Mouse (Mus musculus): ENCODE measurements around the gene Poc1b. TPM values are rescaled to one million over a fixed set of nuclear protein-coding genes. Genes with fewer than 3 reads are reported as not detected.
A peak's percentile ranks its signal among the peaks of the same experiment; 100 is the strongest.

Poc1b gene
- polyA plus RNA-seq, 1 experiment from 2014 or later, result 14.9 TPM

- H3K4me2 ChIP-seq (ENCODE audit: low read length), result peak overlapping the region; percentile 11; the same call in 1 of the 2 replicates
Measured at GRCm38 (mm10) chr10:99084397-99085239, 22.2 kb upstream of the Poc1b start.

GRCm38 (mm10) chr10:99085240-99085587 lies 21.6 kb upstream of the Poc1b start:
- WGBS, result 72% methylated on average over 6 of the region's 6 CpGs
- DNase-seq, result peak; percentile 4
- ATAC-seq (ENCODE audit: low FRiP score, low TSS enrichment), result peak; percentile 22; the same call in 1 of the 2 replicates
- Histone ChIP-seq H3K27me3 (ENCODE audit: control insufficient read depth, insufficient read depth, low read length) (no peaks in the 10 kb centered on the region), H3K27ac (replicated peaks; ENCODE audit: low read depth, low read length) (no peak overlapping the region), H3K36me3 (ENCODE audit: control insufficient read depth, insufficient read depth, low read length) (no peaks in the 10 kb centered on the region), H3K9me3 (ENCODE audit: control insufficient read depth, low read length) (no peaks in the 10 kb centered on the region), H3K4me1 (ENCODE audit: control insufficient read depth, insufficient read depth, low read length) (no peaks in the 10 kb centered on the region), H3K4me3 (replicated peaks; ENCODE audit: low read depth, low read length) (no peak overlapping the region), H3K4me2 (ENCODE audit: low read length) (no peak overlapping the region), H3K9ac (replicated peaks; ENCODE audit: low read length) (no peak overlapping the region)

More at GRCm38 (mm10) chr10:99084397-99085239, 22.2 kb upstream of the Poc1b start:
- Histone ChIP-seq H3K9me3 (ENCODE audit: control insufficient read depth, low read length) (no peaks in the 10 kb centered on the region), H3K36me3 (ENCODE audit: control insufficient read depth, insufficient read depth, low read length) (no peaks in the 10 kb centered on the region), H3K4me3 (replicated peaks; ENCODE audit: low read depth, low read length) (no peak overlapping the region), H3K27ac (replicated peaks; ENCODE audit: low read depth, low read length) (no peak overlapping the region), H3K27me3 (ENCODE audit: control insufficient read depth, insufficient read depth, low read length) (no peaks in the 10 kb centered on the region), H3K9ac (replicated peaks; ENCODE audit: low read length) (no peak overlapping the region), H3K4me1 (ENCODE audit: control insufficient read depth, insufficient read depth, low read length) (no peaks in the 10 kb centered on the region)
- DNase-seq (peak; percentile 95), ATAC-seq (ENCODE audit: low FRiP score, low TSS enrichment) (peak; percentile 66; the same call in 1 of the 2 replicates)
- 48% methylated on average over 23 of the region's 23 CpGs for WGBS

GRCm38 (mm10) chr10:99086029-99086428 lies 20.8 kb upstream of the Poc1b start:
- no peak for ATAC-seq (ENCODE audit: low FRiP score, low TSS enrichment)
- Histone ChIP-seq H3K9ac (replicated peaks; ENCODE audit: low read length) (no peak overlapping the region), H3K27ac (replicated peaks; ENCODE audit: low read depth, low read length) (no peak overlapping the region), H3K27me3 (ENCODE audit: control insufficient read depth, insufficient read depth, low read length) (no peaks in the 10 kb centered on the region), H3K4me2 (ENCODE audit: low read length) (no peak overlapping the region), H3K4me1 (ENCODE audit: control insufficient read depth, insufficient read depth, low read length) (no peaks in the 10 kb centered on the region), H3K4me3 (replicated peaks; ENCODE audit: low read depth, low read length) (no peak overlapping the region), H3K36me3 (ENCODE audit: control insufficient read depth, insufficient read depth, low read length) (no peaks in the 10 kb centered on the region), H3K9me3 (ENCODE audit: control insufficient read depth, low read length) (no peaks in the 10 kb centered on the region)
- 71% methylated on average over 6 of the region's 6 CpGs for WGBS
- DNase-seq, result no peak

GRCm38 (mm10) chr10:99089906-99090305 lies 16.9 kb upstream of the Poc1b start:
- no peak for DNase-seq
- H3K36me3 ChIP-seq (ENCODE audit: control insufficient read depth, insufficient read depth, low read length), result no peaks in the 10 kb centered on the region
- H3K4me2 ChIP-seq (ENCODE audit: low read length), result no peak overlapping the region
- ATAC-seq (ENCODE audit: low FRiP score, low TSS enrichment), result no peak
- H3K27me3 ChIP-seq (ENCODE audit: control insufficient read depth, insufficient read depth, low read length), result no peaks in the 10 kb centered on the region
- no peak overlapping the region for H3K27ac ChIP-seq (replicated peaks; ENCODE audit: low read depth, low read length)
- H3K9me3 ChIP-seq (ENCODE audit: control insufficient read depth, low read length), result no peaks in the 10 kb centered on the region
- no peak overlapping the region for H3K4me3 ChIP-seq (replicated peaks; ENCODE audit: low read depth, low read length)
- H3K9ac ChIP-seq (replicated peaks; ENCODE audit: low read length), result no peak overlapping the region
- H3K4me1 ChIP-seq (ENCODE audit: control insufficient read depth, insufficient read depth, low read length), result no peaks in the 10 kb centered on the region
- 90% methylated on average over 6 of the region's 6 CpGs for WGBS

GRCm38 (mm10) chr10:99093364-99093763 lies 13.5 kb upstream of the Poc1b start:
- ATAC-seq (ENCODE audit: low FRiP score, low TSS enrichment), result no peak
- no peaks in the 10 kb centered on the region for H3K27me3 ChIP-seq (ENCODE audit: control insufficient read depth, insufficient read depth, low read length)
- WGBS, result 81% methylated on average over 2 of the region's 2 CpGs

GRCm38 (mm10) chr10:99095114-99095513 lies 11.7 kb upstream of the Poc1b start:
- Histone ChIP-seq H3K27me3 (ENCODE audit: control insufficient read depth, insufficient read depth, low read length) (no peaks in the 10 kb centered on the region), H3K4me3 (replicated peaks; ENCODE audit: low read depth, low read length) (no peak overlapping the region), H3K9me3 (ENCODE audit: control insufficient read depth, low read length) (no peaks in the 10 kb centered on the region), H3K4me1 (ENCODE audit: control insufficient read depth, insufficient read depth, low read length) (no peaks in the 10 kb centered on the region), H3K27ac (replicated peaks; ENCODE audit: low read depth, low read length) (no peak overlapping the region), H3K4me2 (ENCODE audit: low read length) (no peak overlapping the region), H3K9ac (replicated peaks; ENCODE audit: low read length) (no peak overlapping the region), H3K36me3 (ENCODE audit: control insufficient read depth, insufficient read depth, low read length) (no peaks in the 10 kb centered on the region)
- ATAC-seq (ENCODE audit: low FRiP score, low TSS enrichment), result no peak
- DNase-seq, result no peak
- 87% methylated on average over 2 of the region's 2 CpGs for WGBS

More at GRCm38 (mm10) chr10:99093364-99093763, 13.5 kb upstream of the Poc1b start:
- no peak overlapping the region for H3K9ac ChIP-seq (replicated peaks; ENCODE audit: low read length)
- H3K36me3 ChIP-seq (ENCODE audit: control insufficient read depth, insufficient read depth, low read length), result no peaks in the 10 kb centered on the region
- H3K4me3 ChIP-seq (replicated peaks; ENCODE audit: low read depth, low read length), result no peak overlapping the region
- H3K4me2 ChIP-seq (ENCODE audit: low read length), result no peak overlapping the region
- H3K9me3 ChIP-seq (ENCODE audit: control insufficient read depth, low read length), result no peaks in the 10 kb centered on the region
- no peak for DNase-seq
- no peaks in the 10 kb centered on the region for H3K4me1 ChIP-seq (ENCODE audit: control insufficient read depth, insufficient read depth, low read length)
- H3K27ac ChIP-seq (replicated peaks; ENCODE audit: low read depth, low read length), result no peak overlapping the region

- Histone ChIP-seq H3K36me3 (ENCODE audit: control insufficient read depth, insufficient read depth, low read length) (no peaks in the 10 kb centered on the region), H3K4me1 (ENCODE audit: control insufficient read depth, insufficient read depth, low read length) (no peaks in the 10 kb centered on the region), H3K4me2 (ENCODE audit: low read length) (no peak overlapping the region), H3K4me3 (replicated peaks; ENCODE audit: low read depth, low read length) (no peak overlapping the region), H3K27ac (replicated peaks; ENCODE audit: low read depth, low read length) (no peak overlapping the region), H3K9ac (replicated peaks; ENCODE audit: low read length) (no peak overlapping the region), H3K27me3 (ENCODE audit: control insufficient read depth, insufficient read depth, low read length) (no peaks in the 10 kb centered on the region), H3K9me3 (ENCODE audit: control insufficient read depth, low read length) (no peaks in the 10 kb centered on the region)
- ATAC-seq (ENCODE audit: low FRiP score, low TSS enrichment) (no peak), DNase-seq (peak; percentile 69)
- 79% methylated on average over 10 of the region's 10 CpGs for WGBS
Measured at GRCm38 (mm10) chr10:99097374-99097773, 9.5 kb upstream of the Poc1b start.

GRCm38 (mm10) chr10:99105522-99105921 lies 1.3 kb upstream of the Poc1b start:
- Histone ChIP-seq H3K27ac (replicated peaks; ENCODE audit: low read depth, low read length) (no peak overlapping the region), H3K27me3 (ENCODE audit: control insufficient read depth, insufficient read depth, low read length) (no peaks in the 10 kb centered on the region), H3K9me3 (ENCODE audit: control insufficient read depth, low read length) (no peaks in the 10 kb centered on the region), H3K9ac (replicated peaks; ENCODE audit: low read length) (no peak overlapping the region), H3K4me2 (ENCODE audit: low read length) (no peak overlapping the region), H3K36me3 (ENCODE audit: control insufficient read depth, insufficient read depth, low read length) (peaks cover 13% of the 10 kb centered on the region), H3K4me3 (replicated peaks; ENCODE audit: low read depth, low read length) (no peak overlapping the region), H3K4me1 (ENCODE audit: control insufficient read depth, insufficient read depth, low read length) (peaks cover 7% of the 10 kb centered on the region)
- WGBS, result 85% methylated on average over 3 of the region's 3 CpGs
- DNase-seq, result no peak
- ATAC-seq (ENCODE audit: low FRiP score, low TSS enrichment), result no peak

- Histone ChIP-seq H3K9ac (replicated peaks; ENCODE audit: low read length) (peak overlapping the region; percentile 90), H3K27me3 (ENCODE audit: control insufficient read depth, insufficient read depth, low read length) (no peaks in the 10 kb centered on the region), H3K27ac (replicated peaks; ENCODE audit: low read depth, low read length) (0 out of 2 replicates have a peak overlapping the region, but pooled peaks have one; percentile 91), H3K9me3 (ENCODE audit: control insufficient read depth, low read length) (no peaks in the 10 kb centered on the region), H3K36me3 (ENCODE audit: control insufficient read depth, insufficient read depth, low read length) (peaks cover 16% of the 10 kb centered on the region), H3K4me3 (replicated peaks; ENCODE audit: low read depth, low read length) (peak overlapping the region; percentile 92), H3K4me1 (ENCODE audit: control insufficient read depth, insufficient read depth, low read length) (peaks cover 9% of the 10 kb centered on the region), H3K4me2 (ENCODE audit: low read length) (peak overlapping the region; percentile 93)
- peak; percentile 9 for DNase-seq
- 28% methylated on average over 8 of the region's 8 CpGs for WGBS
- peak; percentile 2; the same call in 1 of the 2 replicates for ATAC-seq (ENCODE audit: low FRiP score, low TSS enrichment)
Measured at GRCm38 (mm10) chr10:99106311-99106702, 529 bp upstream of the Poc1b start.

Data from midbrain, embryonic 14.5 days (tissue).